Mouse (Mus musculus): ENCODE measurements around the gene Gucy1b1. TPM values are rescaled to one million over a fixed set of nuclear protein-coding genes. Genes with fewer than 3 reads are reported as not detected.

Gucy1b1 gene
- total and polyA plus RNA-seq, 3 experiments, result 0.22 TPM; not detected in 2

DNA sequence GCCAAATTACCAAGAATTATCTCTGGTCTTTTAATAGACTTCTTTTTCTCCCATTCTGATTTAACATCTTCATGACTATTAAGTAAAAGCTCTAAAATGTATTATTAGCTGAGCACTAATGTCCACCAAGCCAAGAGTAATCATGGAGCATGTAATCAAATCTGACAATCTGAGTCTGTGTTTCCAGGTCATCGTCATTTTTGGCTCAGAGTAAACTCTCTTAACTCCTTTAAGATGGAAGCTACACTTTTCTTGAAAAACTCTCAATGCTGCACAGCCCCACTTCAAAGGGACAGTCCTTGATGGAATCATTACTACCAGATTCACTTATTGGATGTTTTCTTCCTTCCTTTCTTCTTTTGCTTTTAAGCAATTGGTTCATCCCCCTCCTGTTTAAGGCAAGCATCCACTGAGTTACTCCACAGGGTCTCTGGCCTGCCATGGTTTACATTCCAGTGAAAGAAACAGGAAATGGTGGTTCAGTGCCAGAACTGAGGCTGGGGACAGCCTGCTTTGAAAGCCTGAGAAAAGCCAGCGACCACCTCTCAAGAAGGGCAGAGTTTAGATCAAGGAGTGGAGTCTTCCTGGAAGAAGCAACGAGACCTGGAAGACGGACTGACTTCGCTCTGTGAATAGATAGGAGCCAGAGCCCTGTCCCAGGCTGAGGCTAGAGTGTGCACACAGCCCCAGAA, 20.1 kb downstream of the Gucy1b1 start:
- no peak for ATAC-seq (ENCODE audit: extremely low read depth, insufficient number of reproducible peaks, low FRiP score, poor library complexity, severe bottlenecking)
- Histone ChIP-seq H3K27me3 (ENCODE audit: insufficient read depth, low read length) (no peaks in the 10 kb centered on the region), H3K4me1 (ENCODE audit: insufficient read depth, low read depth, low read length) (no peaks in the 10 kb centered on the region), H3K36me3 (replicated peaks) (no peaks in the 10 kb centered on the region), H3K4me3 (ENCODE audit: low read depth, low read length) (no peak overlapping the region), H3K9me3 (replicated peaks) (no peaks in the 10 kb centered on the region)
- no peak for TF ChIP-seq GATA1 (IDR thresholded peaks at IDR 0.05; ENCODE audit: borderline replicate concordance, low read length)
- TF ChIP-seq GATA2 (IDR thresholded peaks at IDR 0.05; ENCODE audit: borderline replicate concordance, low read depth, low read length), result no peak
- no peak for TF ChIP-seq POLR2AphosphoS5 (IDR thresholded peaks at IDR 0.05; ENCODE audit: insufficient replicate concordance, low read depth, low read length)
- no peak for TF ChIP-seq CTCF (IDR thresholded peaks at IDR 0.05; ENCODE audit: low read depth, low read length)
- no peak for TF ChIP-seq TAL1 (conservative IDR thresholded peaks at IDR 0.05; ENCODE audit: low read depth, low read length)
- DNase-seq (ENCODE audit: low spot score), result no peak

- no peak for TF ChIP-seq TAL1 (conservative IDR thresholded peaks at IDR 0.05; ENCODE audit: low read depth, low read length)
- no peak for TF ChIP-seq GATA1 (IDR thresholded peaks at IDR 0.05; ENCODE audit: borderline replicate concordance, low read length)
- TF ChIP-seq CTCF (IDR thresholded peaks at IDR 0.05; ENCODE audit: low read depth, low read length), result no peak
- TF ChIP-seq POLR2AphosphoS5 (IDR thresholded peaks at IDR 0.05; ENCODE audit: insufficient replicate concordance, low read depth, low read length), result no peak
- no peak for TF ChIP-seq GATA2 (IDR thresholded peaks at IDR 0.05; ENCODE audit: borderline replicate concordance, low read depth, low read length)
- no peak for ATAC-seq (ENCODE audit: extremely low read depth, insufficient number of reproducible peaks, low FRiP score, poor library complexity, severe bottlenecking)
- Histone ChIP-seq H3K27me3 (ENCODE audit: insufficient read depth, low read length) (no peaks in the 10 kb centered on the region), H3K4me1 (ENCODE audit: insufficient read depth, low read depth, low read length) (no peaks in the 10 kb centered on the region), H3K4me3 (ENCODE audit: low read depth, low read length) (no peak overlapping the region), H3K36me3 (replicated peaks) (no peaks in the 10 kb centered on the region), H3K9me3 (replicated peaks) (no peaks in the 10 kb centered on the region)
- DNase-seq (ENCODE audit: low spot score), result no peak
These were observed 22.5 kb downstream of the Gucy1b1 start for GRCm38 (mm10) chr3:82052029-82052428.

- no peaks in the 10 kb centered on the region for H3K4me1 ChIP-seq (ENCODE audit: insufficient read depth, low read depth, low read length)
- H3K9me3 ChIP-seq (replicated peaks), result no peaks in the 10 kb centered on the region
- no peaks in the 10 kb centered on the region for H3K36me3 ChIP-seq (replicated peaks)
- DNase-seq (ENCODE audit: low spot score) (no peak), ATAC-seq (ENCODE audit: extremely low read depth, insufficient number of reproducible peaks, low FRiP score, poor library complexity, severe bottlenecking) (no peak)
- H3K27me3 ChIP-seq (ENCODE audit: insufficient read depth, low read length), result no peaks in the 10 kb centered on the region
- no peak overlapping the region for H3K4me3 ChIP-seq (ENCODE audit: low read depth, low read length)
- no peak for TF ChIP-seq TAL1 (conservative IDR thresholded peaks at IDR 0.05; ENCODE audit: low read depth, low read length)
- no peak for TF ChIP-seq CTCF (IDR thresholded peaks at IDR 0.05; ENCODE audit: low read depth, low read length)
- TF ChIP-seq GATA1 (IDR thresholded peaks at IDR 0.05; ENCODE audit: borderline replicate concordance, low read length), result no peak
- TF ChIP-seq POLR2AphosphoS5 (IDR thresholded peaks at IDR 0.05; ENCODE audit: insufficient replicate concordance, low read depth, low read length), result no peak
- TF ChIP-seq GATA2 (IDR thresholded peaks at IDR 0.05; ENCODE audit: borderline replicate concordance, low read depth, low read length), result no peak
These were observed 23.0 kb downstream of the Gucy1b1 start for GRCm38 (mm10) chr3:82051468-82051867.

DNA sequence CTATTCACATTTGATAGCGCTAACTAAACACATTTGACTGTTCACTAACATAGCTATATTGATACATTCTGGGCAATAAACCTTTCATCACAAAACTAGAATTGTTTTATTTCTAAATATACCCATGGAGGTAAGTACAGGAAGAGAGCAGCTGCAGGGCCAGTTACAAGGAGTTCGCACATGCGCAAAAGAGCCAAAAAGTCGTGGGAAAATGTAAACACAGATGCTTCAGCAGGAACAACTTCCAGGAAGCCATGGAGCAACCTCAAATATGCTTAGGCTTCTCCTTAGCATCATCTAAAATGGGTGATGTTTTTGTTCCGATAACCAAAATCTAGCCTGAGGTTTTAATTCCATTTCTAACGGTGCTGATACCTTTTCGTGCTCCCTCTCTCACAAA, 25.8 kb downstream of the Gucy1b1 start:
- Histone ChIP-seq H3K27me3 (ENCODE audit: insufficient read depth, low read length) (no peaks in the 10 kb centered on the region), H3K36me3 (replicated peaks) (no peaks in the 10 kb centered on the region), H3K9me3 (replicated peaks) (no peaks in the 10 kb centered on the region), H3K4me3 (ENCODE audit: low read depth, low read length) (no peak overlapping the region), H3K4me1 (ENCODE audit: insufficient read depth, low read depth, low read length) (no peaks in the 10 kb centered on the region)
- DNase-seq (ENCODE audit: low spot score) (no peak), ATAC-seq (ENCODE audit: extremely low read depth, insufficient number of reproducible peaks, low FRiP score, poor library complexity, severe bottlenecking) (no peak)
- TF ChIP-seq CTCF (IDR thresholded peaks at IDR 0.05; ENCODE audit: low read depth, low read length), result no peak
- TF ChIP-seq POLR2AphosphoS5 (IDR thresholded peaks at IDR 0.05; ENCODE audit: insufficient replicate concordance, low read depth, low read length), result no peak
- TF ChIP-seq TAL1 (conservative IDR thresholded peaks at IDR 0.05; ENCODE audit: low read depth, low read length), result no peak

DNA sequence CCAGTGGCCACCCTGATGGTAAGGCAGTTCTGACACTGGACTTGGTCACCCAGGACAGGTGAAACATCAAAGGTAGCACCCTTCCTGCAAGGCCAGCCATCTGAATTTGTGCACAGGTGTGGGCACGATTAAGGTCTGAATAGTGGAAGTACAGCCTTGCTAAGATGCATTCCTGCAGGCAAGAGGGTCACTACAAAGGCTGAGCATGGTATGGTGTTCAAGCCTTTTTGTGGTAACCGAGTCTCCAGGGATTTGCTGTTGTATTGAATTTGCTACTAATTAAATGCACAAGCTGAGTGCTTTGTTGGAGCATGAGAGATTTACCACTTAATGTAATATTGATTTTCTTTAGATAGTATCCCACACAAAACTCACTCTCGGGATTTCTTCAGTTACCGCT, 26.4 kb downstream of the Gucy1b1 start:
- no peaks in the 10 kb centered on the region for H3K4me1 ChIP-seq (ENCODE audit: insufficient read depth, low read depth, low read length)
- TF ChIP-seq GATA2 (IDR thresholded peaks at IDR 0.05; ENCODE audit: borderline replicate concordance, low read depth, low read length) (no peak), POLR2AphosphoS5 (IDR thresholded peaks at IDR 0.05; ENCODE audit: insufficient replicate concordance, low read depth, low read length) (no peak), CTCF (IDR thresholded peaks at IDR 0.05; ENCODE audit: low read depth, low read length) (no peak), GATA1 (IDR thresholded peaks at IDR 0.05; ENCODE audit: borderline replicate concordance, low read length) (no peak), TAL1 (conservative IDR thresholded peaks at IDR 0.05; ENCODE audit: low read depth, low read length) (no peak)
- H3K9me3 ChIP-seq (replicated peaks), result no peaks in the 10 kb centered on the region
- no peak overlapping the region for H3K4me3 ChIP-seq (ENCODE audit: low read depth, low read length)
- ATAC-seq (ENCODE audit: extremely low read depth, insufficient number of reproducible peaks, low FRiP score, poor library complexity, severe bottlenecking), result no peak
- H3K27me3 ChIP-seq (ENCODE audit: insufficient read depth, low read length), result no peaks in the 10 kb centered on the region
- no peak for DNase-seq (ENCODE audit: low spot score)
- H3K36me3 ChIP-seq (replicated peaks), result no peaks in the 10 kb centered on the region

DNA sequence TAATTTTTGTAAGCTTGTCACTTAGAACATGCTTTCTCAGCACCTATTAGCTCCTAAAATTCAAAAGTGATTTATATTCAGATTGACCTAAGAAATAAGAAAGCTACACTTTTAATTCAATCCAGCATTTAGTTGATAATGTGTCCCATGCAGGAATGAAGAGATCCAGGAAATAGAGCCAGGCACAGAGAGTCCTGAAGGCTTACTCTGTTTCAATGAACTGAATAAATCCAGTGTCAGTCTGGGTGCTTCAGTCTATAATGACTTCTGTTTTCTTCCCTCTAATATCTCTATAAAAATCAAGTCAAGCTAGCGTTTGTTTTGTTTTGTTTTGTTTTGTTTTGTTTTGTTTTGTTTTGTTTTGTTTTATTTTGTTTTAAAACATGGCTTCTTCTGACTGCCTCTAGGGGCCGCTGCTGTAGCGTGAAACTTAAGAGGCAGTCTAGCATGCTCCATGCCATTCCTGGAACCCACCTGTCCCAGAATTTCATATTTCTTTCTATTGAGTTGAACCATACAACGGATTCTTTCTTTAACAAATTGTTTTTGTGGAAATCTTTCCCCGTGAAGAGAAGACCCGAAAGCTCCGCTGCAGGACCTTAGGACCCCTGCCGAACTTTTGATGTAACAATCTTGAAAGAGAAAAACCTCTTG, 27.3 kb downstream of the Gucy1b1 start:
- Histone ChIP-seq H3K4me3 (ENCODE audit: low read depth, low read length) (no peak overlapping the region), H3K9me3 (replicated peaks) (no peaks in the 10 kb centered on the region), H3K4me1 (ENCODE audit: insufficient read depth, low read depth, low read length) (no peaks in the 10 kb centered on the region), H3K36me3 (replicated peaks) (no peaks in the 10 kb centered on the region), H3K27me3 (ENCODE audit: insufficient read depth, low read length) (no peaks in the 10 kb centered on the region)
- DNase-seq (ENCODE audit: low spot score) (no peak), ATAC-seq (ENCODE audit: extremely low read depth, insufficient number of reproducible peaks, low FRiP score, poor library complexity, severe bottlenecking) (no peak)
- no peak for TF ChIP-seq TAL1 (conservative IDR thresholded peaks at IDR 0.05; ENCODE audit: low read depth, low read length)
- no peak for TF ChIP-seq POLR2AphosphoS5 (IDR thresholded peaks at IDR 0.05; ENCODE audit: insufficient replicate concordance, low read depth, low read length)
- TF ChIP-seq GATA1 (IDR thresholded peaks at IDR 0.05; ENCODE audit: borderline replicate concordance, low read length), result no peak
- TF ChIP-seq CTCF (IDR thresholded peaks at IDR 0.05; ENCODE audit: low read depth, low read length), result no peak
- TF ChIP-seq GATA2 (IDR thresholded peaks at IDR 0.05; ENCODE audit: borderline replicate concordance, low read depth, low read length), result no peak
